Mouse (Mus musculus) gastrocnemius, adult 2 months (tissue): ENCODE data around the gene 4833427G06Rik. TPM values are rescaled to one million over a fixed set of nuclear protein-coding genes. Genes with fewer than 3 reads are reported as not detected.
"Not testable (repeated sequence)": the region's sequence is repeated elsewhere in the genome, so short reads cannot be mapped to it uniquely, and the experiment has no call there.

Source experiments
- DNase-seq: peaks from one replicate; pipeline ENCODE4 v3.0.0; 2022
- H3K27ac ChIP-seq: fragments of 200-600 bp; 2 replicates; pipeline ENCODE4 v1.8.1; 2022; ENCODE audit warnings: mild to moderate bottlenecking
- H3K4me3 ChIP-seq: fragments of 200-600 bp; 2 replicates; pipeline ENCODE4 v1.8.1; 2022; ENCODE audit warnings: mild to moderate bottlenecking, moderate library complexity
- CTCF ChIP-seq: fragments of 200-600 bp; IDR thresholded peaks from 2 replicates; pipeline ENCODE4 v1.8.1; 2022; ENCODE audit warnings: antibody characterized with exemption, mild to moderate bottlenecking, moderate library complexity
- intact Hi-C: fragments of 180-260 bp; cut with DNase I; formaldehyde crosslinking; loops from one replicate; pipeline ENCODE4 v1.15.1; 2025
- long read RNA-seq, 2 experiments: library from polyadenylated mRNA; stranded (forward); transcript quantifications; one replicate each; pipeline ENCODE4 v2.0.0; 2021
- total RNA-seq, 2 experiments: library from RNA; stranded (reverse); gene quantifications; 2 replicates each; pipeline ENCODE4 v1.2.3; 2021

Gene 4833427G06Rik
- total RNA-seq: not detected
- long read RNA-seq, experiment 1: 0 reads
- long read RNA-seq, experiment 2: 0 reads

DNA sequence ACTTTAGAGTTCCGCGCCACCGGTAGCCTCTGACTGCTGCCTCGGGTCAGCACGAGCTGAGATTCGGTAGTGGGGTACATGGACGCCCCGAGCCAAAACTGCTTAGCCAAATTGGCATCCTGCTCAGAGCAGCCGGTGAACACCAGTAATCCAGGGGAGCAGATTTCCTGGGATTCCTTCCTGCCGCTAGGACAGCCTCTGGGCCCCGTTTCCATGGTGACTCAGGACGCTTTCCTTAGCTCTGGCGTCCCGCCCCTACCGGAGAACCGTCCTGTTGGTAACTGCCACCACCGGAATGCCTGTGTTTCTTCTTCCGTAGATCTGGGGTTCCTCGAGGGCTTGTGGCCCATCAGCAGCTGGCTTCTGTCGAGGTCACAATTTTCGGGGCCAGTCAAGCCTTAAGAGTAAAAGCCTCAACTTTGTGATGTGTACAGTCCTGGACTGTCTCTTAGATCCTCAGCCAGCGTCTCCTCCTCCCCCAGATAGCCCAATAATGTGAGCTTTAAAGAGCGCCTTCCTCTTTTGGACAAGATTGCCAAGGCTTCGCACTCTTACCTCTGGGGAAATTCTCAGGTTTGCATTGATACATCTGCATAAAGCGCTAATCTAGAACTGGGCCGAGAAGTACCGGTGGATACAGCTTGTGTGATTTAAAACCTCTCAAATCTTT lies at the start of gene 4833427G06Rik:
Gene 4833427G06Rik (minus strand): TSS at position 323 of the 670 bp plus-strand sequence.
- intact Hi-C loops: no loop called here
- DNase-seq: peak; percentile 24
- no peak within 1 kb of the TSS for H3K27ac ChIP-seq
- H3K4me3 ChIP-seq: peak within 1 kb of the TSS; percentile 44
- TF ChIP-seq CTCF: no peak

DNA sequence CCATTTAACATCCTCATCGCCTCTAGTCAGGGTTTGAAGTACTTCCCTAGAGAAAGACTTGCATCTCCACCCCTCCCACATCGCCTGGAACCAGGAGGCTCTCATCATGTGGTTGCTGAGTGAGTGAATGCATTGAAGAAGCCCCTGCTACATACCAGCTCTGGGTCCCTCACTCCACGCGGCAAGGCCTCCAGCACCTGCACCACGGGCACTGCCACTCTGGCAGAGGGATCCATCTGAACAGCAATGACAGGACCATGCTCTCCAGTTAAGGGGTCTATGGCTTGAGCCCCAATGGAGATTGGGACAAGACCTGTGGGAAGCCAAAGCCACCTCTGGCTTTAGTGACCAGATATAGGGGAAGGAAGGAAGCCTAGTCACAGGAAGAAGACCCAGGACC lies 45.4 kb upstream of the 4833427G06Rik start:
- no peak overlapping the region for H3K4me3 ChIP-seq
- intact Hi-C loops: no loop called here
- TF ChIP-seq CTCF: no peak
- H3K27ac ChIP-seq: no peak overlapping the region
- no peak for DNase-seq

DNA sequence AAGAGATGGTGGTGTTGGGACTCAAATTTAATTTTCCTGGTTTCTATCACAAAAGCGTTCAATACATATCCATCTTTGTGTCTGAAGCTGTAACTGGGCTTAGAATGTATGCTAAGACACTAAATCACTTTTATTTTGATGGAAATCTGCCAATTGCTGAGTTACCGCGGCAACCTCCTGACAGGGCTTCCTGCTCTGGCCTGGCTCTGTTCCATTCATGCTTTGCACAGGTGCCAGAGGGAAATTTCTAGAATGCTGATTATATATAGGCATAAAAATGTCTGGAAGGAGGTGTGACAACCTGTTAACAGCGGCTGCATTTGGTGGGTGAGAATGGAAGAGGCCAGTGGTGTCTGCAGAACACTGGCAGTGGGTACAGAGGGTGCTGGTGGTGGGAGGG lies 44.6 kb upstream of the 4833427G06Rik start:
- no peak for TF ChIP-seq CTCF
- no peak for DNase-seq
- Histone ChIP-seq H3K27ac (no peak overlapping the region), H3K4me3 (no peak overlapping the region)
- intact Hi-C loops: no loop called here

DNA sequence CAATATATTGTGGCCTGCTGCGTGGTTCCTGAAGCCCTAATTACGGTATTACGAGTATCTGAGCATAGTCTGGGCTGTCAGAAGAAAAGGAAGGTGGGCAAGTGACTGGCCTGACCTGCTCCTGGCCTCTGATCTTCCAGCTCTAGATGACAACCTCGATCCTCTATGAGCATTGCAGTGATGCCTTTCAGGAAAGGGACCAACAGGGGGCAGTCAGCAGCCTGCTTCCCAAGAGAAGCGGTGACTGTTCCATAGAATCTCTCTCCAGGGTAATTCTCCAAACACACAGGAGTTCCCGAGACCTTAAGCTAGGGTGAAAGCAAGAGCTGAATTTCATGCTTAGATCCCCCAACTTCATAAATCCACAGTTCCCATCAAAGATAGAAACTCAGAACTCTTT lies 42.3 kb upstream of the 4833427G06Rik start:
- no peak overlapping the region for H3K4me3 ChIP-seq
- TF ChIP-seq CTCF: no peak
- intact Hi-C loops: no loop called here
- no peak overlapping the region for H3K27ac ChIP-seq
- DNase-seq: no peak

DNA sequence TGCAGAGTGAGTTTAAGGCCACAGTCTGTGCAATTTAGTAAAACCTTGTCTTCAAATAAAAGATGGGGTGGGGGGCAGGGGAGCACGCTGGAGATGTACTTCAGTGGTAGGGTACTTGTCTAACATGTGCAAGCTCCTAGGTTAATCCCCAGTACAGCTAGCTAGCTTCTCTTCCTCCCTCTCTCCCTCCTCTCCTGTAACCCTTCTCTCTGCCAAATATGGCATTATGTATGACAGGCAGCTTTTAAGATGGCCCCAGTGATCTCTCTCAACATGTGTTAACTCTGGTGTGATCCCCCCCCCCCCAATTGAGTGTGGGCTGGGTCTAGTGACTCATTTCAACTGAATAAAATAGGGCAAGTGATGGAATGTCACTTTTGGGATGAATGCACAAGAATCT lies 41.6 kb upstream of the 4833427G06Rik start:
- TF ChIP-seq CTCF: no peak
- Histone ChIP-seq H3K4me3 (no peak overlapping the region), H3K27ac (no peak overlapping the region)
- DNase-seq: no peak
- intact Hi-C loops: no loop called here

DNA sequence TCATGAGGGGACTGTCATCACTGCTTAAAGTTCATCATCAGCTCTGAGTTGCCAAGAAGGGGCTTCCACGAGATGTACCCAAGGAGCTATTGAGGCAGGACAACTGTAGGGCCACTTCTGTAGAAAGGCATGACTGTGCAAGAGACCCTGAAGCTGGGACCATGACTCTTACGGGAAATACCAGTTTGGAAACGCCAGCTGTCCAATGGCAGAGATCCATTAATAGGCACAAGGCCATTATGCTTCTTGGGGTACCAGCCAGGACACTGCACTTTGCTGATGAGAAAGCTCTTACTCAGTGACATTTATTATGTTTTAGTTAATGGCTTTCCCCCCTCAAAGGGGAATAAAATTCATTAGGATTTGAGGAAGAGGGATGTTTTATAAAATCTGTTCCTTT lies 38.8 kb upstream of the 4833427G06Rik start:
- intact Hi-C loops: no loop called here
- H3K27ac ChIP-seq: no peak overlapping the region
- no peak overlapping the region for H3K4me3 ChIP-seq
- DNase-seq: no peak
- no peak for TF ChIP-seq CTCF

DNA sequence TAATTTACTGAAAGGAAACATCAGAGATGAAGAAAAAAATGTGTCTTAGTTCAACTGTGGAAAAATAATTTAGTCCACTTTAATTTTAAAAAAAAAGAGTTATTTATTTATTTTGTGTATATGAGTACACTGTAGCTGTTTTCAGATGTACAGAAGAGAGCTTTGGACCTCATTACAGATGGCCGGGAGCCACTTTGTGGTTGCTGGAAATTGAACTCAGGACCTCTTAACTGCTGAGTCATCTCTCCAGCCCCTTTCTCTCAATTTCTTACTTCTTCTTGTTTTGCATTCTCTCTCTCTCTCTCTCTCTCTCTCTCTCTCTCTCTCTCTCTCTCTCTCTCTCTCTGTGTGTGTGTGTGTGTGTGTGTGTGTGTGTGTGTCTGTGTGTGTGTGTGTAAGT lies 37.5 kb upstream of the 4833427G06Rik start:
- H3K4me3 ChIP-seq, H3K27ac ChIP-seq, intact Hi-C loops, DNase-seq: not testable (repeated sequence)

DNA sequence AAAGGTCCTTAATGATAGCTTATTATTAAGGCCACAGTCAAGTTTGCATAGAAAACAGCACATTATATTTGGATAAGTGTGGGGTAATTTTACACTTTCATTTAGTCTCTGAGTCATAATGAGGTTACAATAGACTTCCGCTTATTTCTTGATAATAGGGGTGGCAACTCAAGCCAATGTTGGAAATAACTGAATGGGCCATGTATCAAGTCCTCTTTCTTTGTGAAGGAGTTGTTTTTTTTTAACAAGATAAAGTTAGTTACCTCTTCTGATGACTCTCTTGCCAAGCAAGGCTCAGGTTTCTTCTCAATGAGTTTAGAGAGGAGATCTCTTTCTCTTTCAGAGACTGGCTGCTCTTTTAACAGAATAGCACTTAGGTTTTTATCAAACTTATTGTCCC lies 36.4 kb upstream of the 4833427G06Rik start:
- DNase-seq: no peak
- Histone ChIP-seq H3K4me3 (no peak overlapping the region), H3K27ac (no peak overlapping the region)
- intact Hi-C loops: no loop called here
- no peak for TF ChIP-seq CTCF

DNA sequence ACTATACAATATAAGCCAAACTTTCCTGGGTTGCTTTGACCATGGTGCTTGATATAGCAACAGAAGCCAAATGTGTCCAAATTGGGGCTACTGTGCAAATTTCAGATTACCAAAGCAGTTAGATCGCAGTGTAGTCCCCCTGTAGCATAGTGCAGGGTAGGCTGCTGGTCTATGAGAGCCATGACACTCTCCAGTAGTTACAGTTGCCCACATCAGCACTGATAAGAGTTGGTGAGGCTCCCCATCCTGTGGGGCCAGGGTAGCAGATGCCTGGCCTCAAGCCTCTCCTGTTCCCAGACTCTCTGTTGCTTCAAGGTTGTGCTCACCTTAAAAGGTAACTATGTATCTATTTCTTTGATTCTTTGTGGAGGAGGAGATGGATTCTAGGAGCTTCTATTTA lies 36.0 kb upstream of the 4833427G06Rik start:
- no peak for DNase-seq
- Histone ChIP-seq H3K27ac (no peak overlapping the region), H3K4me3 (no peak overlapping the region)
- TF ChIP-seq CTCF: no peak
- intact Hi-C loops: no loop called here

DNA sequence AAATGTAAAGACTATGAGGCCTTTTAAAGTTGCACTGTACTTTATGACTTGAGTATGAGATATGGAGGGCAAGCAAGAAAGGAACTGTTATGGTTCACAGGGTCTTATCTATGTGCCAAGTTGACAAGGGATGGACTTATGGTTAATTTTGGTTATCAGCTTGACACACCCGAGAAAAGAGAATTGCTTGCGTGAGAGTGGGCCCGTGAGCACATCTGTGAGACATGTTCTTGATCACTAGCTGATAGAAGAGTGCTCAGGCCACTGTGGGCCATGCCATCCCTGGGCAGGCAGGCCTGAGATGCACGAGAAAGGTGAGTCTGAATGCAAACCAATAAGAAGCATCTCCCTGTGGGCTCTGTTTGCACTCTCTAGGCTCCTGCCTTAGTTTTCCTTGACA lies 35.6 kb upstream of the 4833427G06Rik start:
- intact Hi-C loops: no loop called here
- no peak overlapping the region for H3K27ac ChIP-seq
- TF ChIP-seq CTCF: no peak
- no peak overlapping the region for H3K4me3 ChIP-seq
- DNase-seq: no peak

DNA sequence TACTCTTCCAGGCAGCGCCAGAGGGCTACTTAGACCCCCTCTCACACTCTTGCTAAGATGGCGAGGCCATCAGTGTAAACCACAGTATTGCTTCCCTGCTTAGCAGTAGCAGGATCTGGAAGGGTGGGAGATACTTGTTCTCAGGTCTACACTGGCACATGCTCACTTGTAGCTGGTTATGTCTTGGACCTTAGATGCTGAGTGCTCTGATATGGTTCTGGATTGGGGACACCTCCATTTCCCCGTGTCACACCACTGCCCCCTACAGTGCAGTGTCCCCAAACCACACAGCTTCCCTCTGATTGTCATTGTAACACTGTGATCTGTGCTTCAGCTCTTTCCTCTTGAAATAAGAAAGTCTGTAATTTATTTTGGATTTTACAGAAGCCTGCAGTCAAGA lies 35.1 kb upstream of the 4833427G06Rik start:
- TF ChIP-seq CTCF: peak; percentile 64
- Histone ChIP-seq H3K27ac (no peak overlapping the region), H3K4me3 (no peak overlapping the region)
- DNase-seq: no peak
- intact Hi-C loops: no loop called here

DNA sequence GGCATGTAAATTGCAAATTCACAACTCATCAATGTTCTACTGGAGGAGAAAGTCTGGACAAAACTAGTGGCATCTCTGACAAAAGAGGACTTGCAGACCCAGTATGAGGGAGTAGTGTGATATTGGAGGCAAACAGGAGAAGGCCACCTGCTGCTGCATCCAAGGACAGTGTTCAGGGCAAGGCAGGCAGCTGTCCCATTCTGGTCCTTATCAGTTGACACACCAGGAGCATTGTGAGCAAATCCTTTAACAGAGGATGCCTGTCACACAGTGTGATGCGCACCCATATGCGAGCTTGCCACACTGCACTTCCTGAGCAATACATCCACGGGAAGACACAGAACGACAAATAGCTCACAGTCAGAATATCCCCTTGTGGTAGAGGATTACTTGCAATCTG lies 12.9 kb upstream of the 4833427G06Rik start:
- H3K4me3 ChIP-seq: no peak overlapping the region
- DNase-seq: no peak
- no peak for TF ChIP-seq CTCF
- H3K27ac ChIP-seq: no peak overlapping the region
- intact Hi-C loops: no loop called here

DNA sequence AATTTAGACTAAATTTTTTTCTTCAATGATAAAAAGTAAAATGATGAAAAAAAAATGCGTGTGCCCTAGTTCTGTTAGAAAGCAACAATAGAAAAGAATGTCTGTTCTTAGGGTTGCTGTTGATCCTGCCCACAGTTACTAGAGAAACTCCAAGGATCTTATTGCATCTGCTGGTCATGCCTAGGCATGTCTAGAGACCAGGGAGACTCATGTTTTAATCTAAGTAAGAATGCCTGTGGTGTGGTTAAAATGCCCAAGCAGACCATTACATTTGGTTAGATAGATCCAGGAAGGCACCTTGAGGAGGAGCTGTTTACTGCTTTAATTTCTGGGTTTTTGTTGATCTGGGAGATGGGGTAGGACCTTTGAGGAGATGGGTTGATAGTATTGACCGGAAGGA lies 3.9 kb upstream of the 4833427G06Rik start:
- intact Hi-C loops: no loop called here
- DNase-seq: no peak
- Histone ChIP-seq H3K4me3 (no peak overlapping the region), H3K27ac (no peak overlapping the region)
- TF ChIP-seq CTCF: no peak

DNA sequence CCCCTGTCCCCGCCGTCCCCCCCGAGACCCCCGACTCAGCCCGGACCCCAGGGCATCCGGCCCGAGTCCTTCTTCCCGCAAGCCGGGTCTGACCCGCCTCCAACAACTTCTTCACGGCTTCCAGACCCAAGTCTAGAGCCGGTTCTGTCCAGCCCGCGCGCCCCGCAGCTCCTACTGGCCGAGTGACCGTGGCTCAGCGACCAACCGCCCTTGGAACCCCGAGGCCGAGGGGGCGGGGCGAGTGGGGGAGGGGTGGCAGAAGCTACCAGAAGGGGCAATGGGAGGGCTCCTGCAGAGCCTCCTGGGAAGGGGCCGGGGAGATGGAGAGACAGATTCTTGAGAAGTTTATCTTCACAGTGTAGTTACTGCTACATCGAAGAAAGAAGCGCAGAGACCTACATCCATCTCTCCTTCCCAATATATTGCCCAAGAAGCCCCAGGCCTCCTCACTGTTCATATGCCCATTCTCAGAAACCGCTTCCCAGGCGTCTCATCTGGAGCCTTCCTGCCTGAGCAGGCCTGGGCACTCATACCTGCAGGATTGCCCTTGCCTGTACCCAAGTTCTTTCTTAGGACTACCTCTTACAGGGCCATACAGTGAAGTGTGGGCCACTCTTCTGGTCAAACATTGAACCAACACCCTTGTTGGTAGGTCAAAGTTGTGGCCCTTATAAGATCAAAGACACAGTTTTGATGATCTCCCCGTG lies 2.1 kb upstream of the 4833427G06Rik start:
- peak; percentile 36 for DNase-seq
- Histone ChIP-seq H3K27ac (no peak overlapping the region), H3K4me3 (peak overlapping the region; percentile 74)
- no peak for TF ChIP-seq CTCF
- intact Hi-C loops: no loop called here
